Comparison of ENCODE assay signal across 38 mouse cellular contexts in genomic region chr3:138362920-138363319, GRCm38 (mm10). TPM values are rescaled to one million over a fixed set of nuclear protein-coding genes. Genes with fewer than 3 reads are reported as not detected.
"Had no signal": no experiment of that assay in that cellular context is flagged by ENCODE, and none has a peak within 500 bp of the region (broad histone marks: within the 10 kb centered on the region; RNA-seq: fewer than 3 reads in every experiment).

No protein-coding gene starts in this region.

- H3K36me3 ChIP-seq: embryonic facial prominence, embryonic 10.5 days; embryonic facial prominence, embryonic 12.5 days; embryonic facial prominence, embryonic 13.5 days; embryonic facial prominence, embryonic 15.5 days; forebrain, embryonic 10.5 days; forebrain, embryonic 12.5 days; forebrain, embryonic 15.5 days had no signal

- H3K4me1 ChIP-seq: embryonic facial prominence, embryonic 12.5 days; embryonic facial prominence, embryonic 13.5 days; embryonic facial prominence, embryonic 15.5 days; forebrain, embryonic 10.5 days; forebrain, embryonic 12.5 days; forebrain, embryonic 13.5 days; forebrain, embryonic 15.5 days had no signal

- H3K9me3 ChIP-seq: embryonic facial prominence, embryonic 10.5 days; embryonic facial prominence, embryonic 12.5 days; embryonic facial prominence, embryonic 13.5 days; embryonic facial prominence, embryonic 15.5 days; forebrain, embryonic 10.5 days; forebrain, embryonic 12.5 days; forebrain, embryonic 13.5 days; forebrain, embryonic 15.5 days had no signal

- DNase-seq: cerebellum, adult 2 months; cerebellum, adult 8-10 months; cerebellum, adult 9-10 months; cerebellum, adult 9-11 months; cerebellum, postnatal 10 days; cerebellum, postnatal 14 days; cerebellum, postnatal 25 days; cerebellum, postnatal 36 days; embryo, embryonic 11 days; forebrain, postnatal 0 days; gastrocnemius, adult 2 months; gastrocnemius, postnatal 10 days; gastrocnemius, postnatal 14 days; gastrocnemius, postnatal 25 days; gastrocnemius, postnatal 36 days; heart, adult 11 months; heart, adult 18-20 months had no signal

- H3K27ac ChIP-seq: embryonic facial prominence, embryonic 10.5 days; embryonic facial prominence, embryonic 12.5 days; embryonic facial prominence, embryonic 13.5 days; embryonic facial prominence, embryonic 15.5 days; forebrain, embryonic 10.5 days; forebrain, embryonic 12.5 days; forebrain, embryonic 13.5 days; forebrain, embryonic 15.5 days; gastrocnemius, adult 2 months had no signal

- H3K4me3 ChIP-seq: embryonic facial prominence, embryonic 10.5 days; embryonic facial prominence, embryonic 12.5 days; embryonic facial prominence, embryonic 13.5 days; embryonic facial prominence, embryonic 15.5 days; erythroblast, embryonic 14.5 days; forebrain, embryonic 10.5 days; forebrain, embryonic 12.5 days; forebrain, embryonic 13.5 days; forebrain, embryonic 15.5 days; gastrocnemius, adult 2 months had no signal

- H3K4me2 ChIP-seq: embryonic facial prominence, embryonic 12.5 days; embryonic facial prominence, embryonic 13.5 days; embryonic facial prominence, embryonic 15.5 days; forebrain, embryonic 12.5 days; forebrain, embryonic 13.5 days; forebrain, embryonic 15.5 days had no signal

- H3K9ac ChIP-seq: embryonic facial prominence, embryonic 12.5 days; embryonic facial prominence, embryonic 13.5 days; embryonic facial prominence, embryonic 15.5 days; forebrain, embryonic 12.5 days; forebrain, embryonic 13.5 days; forebrain, embryonic 15.5 days; forebrain, postnatal 0 days had no signal

- H3K27me3 ChIP-seq: embryonic facial prominence, embryonic 12.5 days; embryonic facial prominence, embryonic 13.5 days; embryonic facial prominence, embryonic 15.5 days; forebrain, embryonic 12.5 days; forebrain, embryonic 13.5 days; forebrain, embryonic 15.5 days had no signal

- ATAC-seq: forebrain, embryonic 13.5 days; forebrain, embryonic 14.5 days; forebrain, embryonic 15.5 days; forebrain, embryonic 16.5 days; forebrain, postnatal 0 days had no signal

RNA-seq across cellular contexts. Expression of gene Adh6b, which starts 21.3 kb away (rescaled TPM):
- total RNA-seq: common myeloid progenitor, adult 5-6 weeks; gastrocnemius, adult 18-20 months; gastrocnemius, adult 2 months; gastrocnemius, postnatal 25 days; gastrocnemius, postnatal 36 days; granulocyte monocyte progenitor cell, adult 5-6 weeks had no signal
- polyA plus RNA-seq: cerebellum, adult 2 months; cortical plate, adult 2 months; erythroblast, embryonic 14.5 days; forebrain, embryonic 16.5 days; forebrain, postnatal 0 days; frontal cortex, adult 2 months had no signal

RNA-seq across cellular contexts. Expression of gene Adh6a, which starts 49.8 kb away (rescaled TPM):
- total RNA-seq: common myeloid progenitor, adult 5-6 weeks; forebrain, postnatal 0 days; gastrocnemius, adult 18-20 months; gastrocnemius, adult 2 months; gastrocnemius, adult 8-10 months; gastrocnemius, postnatal 10 days; gastrocnemius, postnatal 14 days; gastrocnemius, postnatal 25 days; gastrocnemius, postnatal 36 days; gastrocnemius, postnatal 4 days; granulocyte monocyte progenitor cell, adult 5-6 weeks; heart, adult 18-20 months had no signal
- polyA plus RNA-seq: cerebellum, adult 2 months; cortical plate, adult 2 months; embryonic facial prominence, embryonic 10.5 days; embryonic facial prominence, embryonic 11.5 days; embryonic facial prominence, embryonic 12.5 days; embryonic facial prominence, embryonic 13.5 days; erythroblast, embryonic 14.5 days; forebrain, embryonic 10.5 days; forebrain, embryonic 11.5 days; forebrain, embryonic 12.5 days; forebrain, embryonic 13.5 days; forebrain, embryonic 14.5 days; forebrain, embryonic 15.5 days; forebrain, embryonic 16.5 days; forebrain, postnatal 0 days; frontal cortex, adult 2 months had no signal

RNA-seq across cellular contexts. Expression of gene Adh4, which starts 52.3 kb away (rescaled TPM):
- total RNA-seq: common myeloid progenitor, adult 5-6 weeks; forebrain, postnatal 0 days; gastrocnemius, adult 18-20 months; gastrocnemius, adult 2 months; gastrocnemius, adult 8-10 months; gastrocnemius, postnatal 10 days; gastrocnemius, postnatal 14 days; gastrocnemius, postnatal 25 days; gastrocnemius, postnatal 36 days; gastrocnemius, postnatal 4 days; granulocyte monocyte progenitor cell, adult 5-6 weeks; heart, adult 18-20 months had no signal
- polyA plus RNA-seq: cerebellum, adult 2 months; cortical plate, adult 2 months; embryonic facial prominence, embryonic 10.5 days; embryonic facial prominence, embryonic 11.5 days; embryonic facial prominence, embryonic 12.5 days; embryonic facial prominence, embryonic 13.5 days; embryonic facial prominence, embryonic 14.5 days; embryonic facial prominence, embryonic 15.5 days; erythroblast, embryonic 14.5 days; forebrain, embryonic 10.5 days; forebrain, embryonic 11.5 days; forebrain, embryonic 12.5 days; forebrain, embryonic 13.5 days; forebrain, embryonic 14.5 days; forebrain, embryonic 15.5 days; forebrain, embryonic 16.5 days; forebrain, postnatal 0 days; frontal cortex, adult 2 months had no signal
